Mouse (Mus musculus) embryonic fibroblast, embryonic 13.5 days (primary cell): ENCODE measurements at regions not wholly inside any gene's neighbourhood (a gene's known extent, or its start where the extent isn't known, plus 50 kb on each side); places are given as distances from the start of the nearest gene placed in this dataset.

Source experiments
- CTCF ChIP-seq: IDR thresholded peaks from 2 replicates; pipeline ENCODE4 v1.5.1; 2011; ENCODE audit warnings: mild to moderate bottlenecking, control low read depth, low read length, moderate library complexity, borderline replicate concordance; ENCODE audit not compliant: insufficient read depth
- POLR2A ChIP-seq: IDR thresholded peaks from 2 replicates; pipeline ENCODE4 v1.6.1; 2011; ENCODE audit warnings: low read depth, mild to moderate bottlenecking, control low read depth, low read length, moderate library complexity

GRCm38 (mm10) chr3:52862026-52862425 is 155.0 kb downstream of the Cog6 start:
- TF ChIP-seq POLR2A (no peak), CTCF (no peak)
